ENCODE assay signal across 25 mouse cellular contexts in genomic region chr10:56682901-56683300, GRCm38 (mm10).
DNase-seq lines count a peak whose midpoint lies in the region; ATAC-seq and TF ChIP-seq lines count a peak whose summit lies in the region.
"Had no signal": no experiment of that assay in that cellular context is flagged by ENCODE, and none has a peak within 500 bp of the region (broad histone marks: within the 10 kb centered on the region; RNA-seq: fewer than 3 reads in every experiment).

No protein-coding gene starts in this region.

- no peak for ATAC-seq in heart, postnatal 0 days (ENCODE audit: insufficient read depth, low read depth)
- ATAC-seq in cerebellum, adult (ENCODE audit: insufficient number of reproducible peaks, low FRiP score, low TSS enrichment), result no peak
- ATAC-seq: midbrain, embryonic 13.5 days had no signal

- 60% methylated on average over 3 of the region's 3 CpGs for WGBS in heart, adult 2 months
- 84% methylated on average over 3 of the region's 3 CpGs for WGBS in heart, embryonic 10.5 days
- 59% methylated on average over 3 of the region's 3 CpGs for WGBS in heart, postnatal 0 days

- no peaks in the 10 kb centered on the region for H3K27me3 ChIP-seq in heart, adult 2 months (ENCODE audit: control insufficient read depth, insufficient read depth, low read length)
- no peaks in the 10 kb centered on the region for H3K27me3 ChIP-seq in heart, embryonic 10.5 days (ENCODE audit: insufficient read depth, poor library complexity, severe bottlenecking)
- H3K27me3 ChIP-seq in heart, postnatal 0 days (ENCODE audit: control insufficient read depth, insufficient read depth, low read length), result no peaks in the 10 kb centered on the region
- H3K27me3 ChIP-seq: embryonic facial prominence, embryonic 13.5 days; forebrain, embryonic 12.5 days; hindbrain, embryonic 13.5 days; liver, embryonic 13.5 days; megakaryocyte, embryonic 14.5 days; midbrain, embryonic 13.5 days had no signal

- peak in 1 of 2 experiments; percentile 46 for DNase-seq in heart, adult 2 months
- DNase-seq in heart, embryonic 10.5 days (ENCODE audit: low spot score), result no peak
- peak; percentile 23 for DNase-seq in kidney, postnatal 14 days
- no peak for DNase-seq in kidney, postnatal 4 days
- DNase-seq in heart, postnatal 0 days (ENCODE audit: low spot score), result no peak
- DNase-seq in cerebellum, postnatal 25 days, result no peak
- DNase-seq: adrenal gland, postnatal 25 days; cerebellum, adult 18-20 months; cerebellum, postnatal 14 days; embryo, embryonic 11 days; layer of hippocampus, adult 9-11 months; liver, embryonic 13.5 days; lung, postnatal 36 days; thymus, adult 2 months; thymus, postnatal 4 days had no signal

- 0 out of 2 replicates have a peak, but pooled peaks have one; percentile 62 for TF ChIP-seq EP300 in heart, adult 2 months (IDR thresholded peaks at IDR 0.05; ENCODE audit: insufficient read depth, low read depth, low read length)
- TF ChIP-seq EP300 in heart, postnatal 0 days (IDR thresholded peaks at IDR 0.05; ENCODE audit: low read depth), result no peak

- H3K4me2 ChIP-seq in heart, postnatal 0 days (ENCODE audit: low read depth, low read length), result no peak overlapping the region
- H3K4me2 ChIP-seq: embryonic facial prominence, embryonic 13.5 days; forebrain, embryonic 12.5 days; hindbrain, embryonic 13.5 days; liver, embryonic 13.5 days; midbrain, embryonic 13.5 days had no signal

- TF ChIP-seq POLR2A in heart, adult 2 months (IDR thresholded peaks at IDR 0.05; ENCODE audit: insufficient read depth, low read depth, low read length), result peak; percentile 11; the same call in 1 of the 2 replicates

- H3K4me1 ChIP-seq in heart, adult 2 months (ENCODE audit: control insufficient read depth, insufficient read depth, low read length), result peaks cover 2% of the 10 kb centered on the region
- no peaks in the 10 kb centered on the region for H3K4me1 ChIP-seq in heart, embryonic 10.5 days
- peaks cover 3% of the 10 kb centered on the region; the same call in 1 of the 2 replicates for H3K4me1 ChIP-seq in brown adipose tissue, adult 24 weeks (ENCODE audit: control insufficient read depth, insufficient read depth, insufficient read length, low read length)
- no peaks in the 10 kb centered on the region for H3K4me1 ChIP-seq in heart, postnatal 0 days (ENCODE audit: control insufficient read depth, insufficient read depth)
- H3K4me1 ChIP-seq: embryonic facial prominence, embryonic 13.5 days; forebrain, embryonic 12.5 days; hindbrain, embryonic 13.5 days; liver, embryonic 13.5 days; megakaryocyte, embryonic 14.5 days; midbrain, embryonic 13.5 days had no signal

- no peak for TF ChIP-seq CTCF in heart, adult 2 months (IDR thresholded peaks at IDR 0.05)
- TF ChIP-seq CTCF in heart, postnatal 0 days (IDR thresholded peaks at IDR 0.05; ENCODE audit: low read depth), result no peak

- H3K4me3 ChIP-seq in heart, adult 2 months, result no peak overlapping the region
- H3K4me3 ChIP-seq in heart, embryonic 10.5 days, result no peak overlapping the region
- H3K4me3 ChIP-seq in brown adipose tissue, adult 24 weeks (ENCODE audit: insufficient read depth, low read depth, low read length), result no peak overlapping the region
- H3K4me3 ChIP-seq in heart, postnatal 0 days (ENCODE audit: low read depth, low read length), result no peak overlapping the region
- H3K4me3 ChIP-seq: embryonic facial prominence, embryonic 13.5 days; erythroblast, embryonic 14.5 days; forebrain, embryonic 12.5 days; hindbrain, embryonic 13.5 days; liver, embryonic 13.5 days; megakaryocyte, embryonic 14.5 days; midbrain, embryonic 13.5 days had no signal

- H3K9me3 ChIP-seq in heart, embryonic 10.5 days, result no peaks in the 10 kb centered on the region
- no peaks in the 10 kb centered on the region for H3K9me3 ChIP-seq in heart, postnatal 0 days (replicated peaks; ENCODE audit: control insufficient read depth, low read length)
- H3K9me3 ChIP-seq: embryonic facial prominence, embryonic 13.5 days; forebrain, embryonic 12.5 days; hindbrain, embryonic 13.5 days; liver, embryonic 13.5 days; megakaryocyte, embryonic 14.5 days; midbrain, embryonic 13.5 days had no signal

- peak overlapping the region; percentile 79 for H3K27ac ChIP-seq in heart, adult 2 months
- no peak overlapping the region for H3K27ac ChIP-seq in heart, embryonic 10.5 days
- peak overlapping the region; percentile 95 for H3K27ac ChIP-seq in brown adipose tissue, adult 24 weeks (replicated peaks; ENCODE audit: low read depth, low read length)
- H3K27ac ChIP-seq in heart, postnatal 0 days (ENCODE audit: low read depth), result peak overlapping the region; percentile 57
- H3K27ac ChIP-seq: embryonic facial prominence, embryonic 13.5 days; forebrain, embryonic 12.5 days; hindbrain, embryonic 13.5 days; kidney, postnatal 0 days; liver, embryonic 13.5 days; midbrain, embryonic 13.5 days; stomach, postnatal 0 days had no signal

- H3K36me3 ChIP-seq in heart, adult 2 months (ENCODE audit: control insufficient read depth, insufficient read depth, low read length), result peaks cover 2% of the 10 kb centered on the region; the same call in 1 of the 2 replicates
- no peaks in the 10 kb centered on the region for H3K36me3 ChIP-seq in heart, embryonic 10.5 days
- no peaks in the 10 kb centered on the region for H3K36me3 ChIP-seq in heart, postnatal 0 days (replicated peaks; ENCODE audit: control insufficient read depth, insufficient read depth, low read length)
- H3K36me3 ChIP-seq: embryonic facial prominence, embryonic 13.5 days; forebrain, embryonic 12.5 days; hindbrain, embryonic 13.5 days; liver, embryonic 13.5 days; midbrain, embryonic 13.5 days had no signal

- H3K9ac ChIP-seq in heart, adult 2 months (ENCODE audit: low read depth, low read length), result no peak overlapping the region
- H3K9ac ChIP-seq in heart, postnatal 0 days (replicated peaks; ENCODE audit: low read depth, low read length), result no peak overlapping the region
- H3K9ac ChIP-seq: embryonic facial prominence, embryonic 13.5 days; forebrain, embryonic 12.5 days; hindbrain, embryonic 13.5 days; liver, embryonic 13.5 days; midbrain, embryonic 13.5 days had no signal

- intact Hi-C loops in heart, adult 2 months (cut with DNase I), result loop anchor here (1.0 to 2.0 kb wide), 3 partner anchors 71 to 306 kb away; partner anchors contain the start of gene Gja1

- no peaks in the 10 kb centered on the region for H3K79me2 ChIP-seq in heart, adult 2 months (replicated peaks; ENCODE audit: control insufficient read depth, insufficient read depth, low read length)
